Mouse (Mus musculus) lung, postnatal 0 days (tissue): ENCODE measurements around the gene March10. TPM values are rescaled to one million over a fixed set of nuclear protein-coding genes. Genes with fewer than 3 reads are reported as not detected.

Source experiments
- ATAC-seq: fragments of 200-750 bp; cut with Nextera tagmentation; 2 replicates; pipeline ENCODE4 v1.8.0; 2017; ENCODE audit warnings: moderate library complexity
- DNase-seq: peaks from one replicate; pipeline ENCODE4 v3.0.0-alpha.2; 2016; ENCODE audit warnings: low spot score
- H3K27ac ChIP-seq: fragments of 300-500 bp; sonication (generic); 2 replicates; pipeline ENCODE4 v1.5.1; 2014; ENCODE audit warnings: antibody characterized with exemption, mild to moderate bottlenecking, low read length, mixed read lengths
- H3K27me3 ChIP-seq: fragments of 300-500 bp; sonication (generic); replicated peaks from 2 replicates; pipeline ENCODE4 v1.6.1; 2014; ENCODE audit warnings: low read length, mixed read lengths; ENCODE audit not compliant: insufficient read depth
- H3K36me3 ChIP-seq: fragments of 300-500 bp; sonication (generic); 2 replicates; pipeline ENCODE4 v1.6.1; 2014; ENCODE audit warnings: low read length, mixed read lengths; ENCODE audit not compliant: insufficient read depth
- H3K4me1 ChIP-seq: fragments of 300-500 bp; sonication (generic); 2 replicates; pipeline ENCODE4 v1.6.1; 2014; ENCODE audit warnings: antibody characterized with exemption, low read depth, low read length, mixed read lengths; ENCODE audit not compliant: insufficient read depth
- H3K4me2 ChIP-seq: fragments of 300-500 bp; sonication (generic); replicated peaks from 2 replicates; pipeline ENCODE4 v1.6.1; 2014; ENCODE audit warnings: low read depth, mild to moderate bottlenecking, low read length, moderate library complexity, mixed read lengths
- H3K4me3 ChIP-seq: fragments of 300-500 bp; sonication (generic); 2 replicates; pipeline ENCODE4 v1.5.1; 2014; ENCODE audit warnings: low read depth, low read length
- H3K9ac ChIP-seq: fragments of 300-500 bp; sonication (generic); replicated peaks from 2 replicates; pipeline ENCODE4 v1.6.1; 2014; ENCODE audit warnings: low read depth, mild to moderate bottlenecking
- H3K9me3 ChIP-seq: fragments of 300-500 bp; sonication (generic); 2 replicates; pipeline ENCODE4 v1.6.1; 2016; ENCODE audit warnings: low read length, mixed read lengths
- CTCF ChIP-seq: IDR thresholded peaks from 2 replicates; pipeline ENCODE4 v1.5.1; 2016; ENCODE audit warnings: antibody characterized with exemption, mild to moderate bottlenecking
- EP300 ChIP-seq: IDR thresholded peaks from 2 replicates; pipeline ENCODE4 v1.6.1; 2016; ENCODE audit warnings: antibody characterized with exemption, mild to moderate bottlenecking, control low read depth
- WGBS: fragments of 180-500 bp; shearing (Covaris S2); extraction: QIAGEN DNeasy Blood & Tissue Kit; methylation state at CpG from one replicate; pipeline ENCODE4 v1.1.7; 2014; 5-methylcytosine and 5-hydroxymethylcytosine counted together
- polyA plus RNA-seq: library from polyadenylated mRNA; unstranded; fragments of >200 nt; fragmentation: Nextera tagmentation; extraction: Ambion mirVana; gene quantifications from 2 replicates; pipeline ENCODE4 v1.2.1, GENCODE M21; 2015

Gene March10
- polyA plus RNA-seq, 1 experiment from 2014 or later = 0.27 TPM

DNA sequence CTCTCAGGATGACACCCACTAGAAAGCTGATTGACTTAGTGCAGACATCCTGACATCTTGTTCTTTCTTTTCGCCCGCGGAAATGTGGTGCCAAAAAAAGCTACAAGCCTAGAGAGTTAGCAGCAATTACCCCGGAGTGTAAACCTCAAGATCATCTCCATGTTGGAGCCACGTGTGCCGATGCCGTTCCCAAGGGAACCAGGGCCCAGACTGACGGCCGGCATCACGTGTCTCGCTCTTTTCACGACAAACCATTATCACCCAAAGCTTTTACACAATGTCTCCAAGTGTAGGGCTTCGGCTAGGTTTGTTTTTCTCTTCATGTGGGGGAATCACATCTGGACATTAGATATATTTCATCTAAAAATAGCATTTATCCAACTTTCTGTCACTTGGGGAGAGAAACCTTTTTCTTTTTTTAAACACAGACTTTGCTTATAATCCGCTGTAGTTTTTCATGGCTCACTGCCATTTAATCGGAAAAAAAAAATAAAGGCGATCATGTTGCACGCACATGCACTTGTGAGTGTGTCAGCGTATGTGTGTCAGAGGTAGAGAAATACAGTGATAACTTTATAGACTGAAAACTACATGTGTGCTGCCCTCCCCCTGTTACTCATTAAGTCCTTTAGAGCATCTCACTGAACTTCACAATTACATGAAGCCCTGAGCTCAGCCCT, 39.2 kb upstream of the March10 start:
- TF ChIP-seq EP300 (no peak), CTCF (no peak)
- H3K36me3 ChIP-seq = no peaks in the 10 kb centered on the region
- H3K4me2 ChIP-seq = no peak overlapping the region
- DNase-seq (no peak), ATAC-seq (no peak)
- no peak overlapping the region for H3K9ac ChIP-seq
- H3K4me3 ChIP-seq = no peak overlapping the region
- H3K27ac ChIP-seq = no peak overlapping the region
- H3K27me3 ChIP-seq = no peaks in the 10 kb centered on the region
- no peaks in the 10 kb centered on the region for H3K4me1 ChIP-seq
- WGBS = 58% methylated on average over 18 of the region's 18 CpGs
- no peaks in the 10 kb centered on the region for H3K9me3 ChIP-seq

- DNase-seq (no peak), ATAC-seq (no peak)
- H3K27ac ChIP-seq = no peak overlapping the region
- WGBS = 79% methylated on average over 6 of the region's 6 CpGs
- H3K27me3 ChIP-seq = no peaks in the 10 kb centered on the region
- H3K4me2 ChIP-seq = no peak overlapping the region
- no peaks in the 10 kb centered on the region for H3K4me1 ChIP-seq
- no peak overlapping the region for H3K9ac ChIP-seq
- 0 out of 2 replicates have a peak, but pooled peaks have one; percentile 5 for TF ChIP-seq CTCF
- no peak for TF ChIP-seq EP300
- no peak overlapping the region for H3K4me3 ChIP-seq
- no peaks in the 10 kb centered on the region for H3K36me3 ChIP-seq
- H3K9me3 ChIP-seq = no peaks in the 10 kb centered on the region
These were observed 38.3 kb upstream of the March10 start for GRCm38 (mm10) chr11:105494786-105495369.

GRCm38 (mm10) chr11:105492392-105492791, 35.9 kb upstream of the March10 start:
- 48% methylated on average over 4 of the region's 4 CpGs for WGBS
- H3K27ac ChIP-seq = no peak overlapping the region
- H3K4me1 ChIP-seq = no peaks in the 10 kb centered on the region
- no peaks in the 10 kb centered on the region for H3K9me3 ChIP-seq
- H3K9ac ChIP-seq = no peak overlapping the region
- no peaks in the 10 kb centered on the region for H3K27me3 ChIP-seq
- H3K4me2 ChIP-seq = no peak overlapping the region
- TF ChIP-seq EP300 = peak; percentile 75
- TF ChIP-seq CTCF = no peak
- ATAC-seq = peak; percentile 91
- DNase-seq = peak; percentile 58
- no peaks in the 10 kb centered on the region for H3K36me3 ChIP-seq
- no peak overlapping the region for H3K4me3 ChIP-seq

GRCm38 (mm10) chr11:105490971-105491370, 34.4 kb upstream of the March10 start:
- whole genome bisulfite sequencing = 53% methylated on average over 5 of the region's 5 CpGs
- Histone ChIP-seq H3K9me3 (no peaks in the 10 kb centered on the region), H3K27ac (no peak overlapping the region), H3K36me3 (no peaks in the 10 kb centered on the region), H3K4me3 (no peak overlapping the region), H3K27me3 (no peaks in the 10 kb centered on the region), H3K9ac (no peak overlapping the region), H3K4me1 (no peaks in the 10 kb centered on the region), H3K4me2 (no peak overlapping the region)
- no peak for ATAC-seq
- DNase-seq = no peak
- no peak for TF ChIP-seq CTCF
- TF ChIP-seq EP300 = no peak

DNA sequence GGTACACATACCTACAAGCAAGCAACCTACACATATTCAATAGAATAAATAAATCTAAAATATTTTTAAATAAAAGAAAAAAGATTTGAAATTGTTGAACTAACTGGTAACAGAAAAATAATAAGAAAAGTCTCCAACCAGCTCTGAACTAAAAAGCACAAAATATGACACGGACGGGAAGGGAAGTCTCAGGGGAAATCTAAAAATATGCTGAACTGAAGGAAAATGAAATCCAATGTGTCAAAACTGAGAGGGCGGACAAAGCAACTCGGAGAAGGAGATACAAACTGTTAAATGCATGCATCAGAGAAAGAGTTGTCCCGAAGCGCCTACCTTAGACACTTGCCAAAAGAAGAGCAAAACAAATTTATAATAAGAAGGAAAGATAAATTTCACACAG, 28.9 kb upstream of the March10 start:
- Histone ChIP-seq H3K27ac (no peak overlapping the region), H3K36me3 (no peaks in the 10 kb centered on the region), H3K9ac (no peak overlapping the region), H3K4me2 (no peak overlapping the region), H3K4me3 (no peak overlapping the region), H3K27me3 (no peaks in the 10 kb centered on the region), H3K9me3 (no peaks in the 10 kb centered on the region), H3K4me1 (no peaks in the 10 kb centered on the region)
- TF ChIP-seq CTCF (no peak), EP300 (no peak)
- no peak for ATAC-seq
- 62% methylated on average over 6 of the region's 6 CpGs for WGBS
- no peak for DNase-seq

- TF ChIP-seq CTCF (no peak), EP300 (no peak)
- Histone ChIP-seq H3K27me3 (no peaks in the 10 kb centered on the region), H3K4me3 (no peak overlapping the region), H3K9me3 (no peaks in the 10 kb centered on the region), H3K9ac (no peak overlapping the region), H3K36me3 (no peaks in the 10 kb centered on the region), H3K27ac (no peak overlapping the region), H3K4me2 (no peak overlapping the region), H3K4me1 (no peaks in the 10 kb centered on the region)
- 55% methylated on average over 6 of the region's 6 CpGs for WGBS
- DNase-seq (no peak), ATAC-seq (no peak)
These were observed 28.5 kb upstream of the March10 start for GRCm38 (mm10) chr11:105484993-105485392.

GRCm38 (mm10) chr11:105482747-105483146, 26.2 kb upstream of the March10 start:
- Histone ChIP-seq H3K27me3 (no peaks in the 10 kb centered on the region), H3K9ac (no peak overlapping the region), H3K4me3 (no peak overlapping the region), H3K36me3 (no peaks in the 10 kb centered on the region), H3K4me1 (no peaks in the 10 kb centered on the region), H3K27ac (no peak overlapping the region), H3K9me3 (no peaks in the 10 kb centered on the region), H3K4me2 (no peak overlapping the region)
- ATAC-seq (no peak), DNase-seq (no peak)
- 57% methylated on average over 2 of the region's 2 CpGs for WGBS
- TF ChIP-seq EP300 = no peak
- TF ChIP-seq CTCF = no peak
